Mouse (Mus musculus) mouse embryonic stem cell (cell line): Measurements from ENCODE around the gene March5.
"Not testable (repeated sequence)": the region's sequence is repeated elsewhere in the genome, so short reads cannot be mapped to it uniquely, and the experiment has no call there.

Experiments
- in situ Hi-C, 2 experiments: fragments of 300-500 bp; cut with MboI; formaldehyde crosslinking; loops; 1 replicate in 1 of 2; 3 replicates in 1 of 2; pipeline ENCODE4 v1.14.3; 2019 to 2020; ENCODE audit warnings: low sequenced_read_pairs in 2 of 2, low pct_unique_long_range_greater_than_20kb in 1 of 2, mixed read lengths in 1 of 2; ENCODE audit not compliant: unreplicated experiment in 1 of 2

The March5 gene

DNA sequence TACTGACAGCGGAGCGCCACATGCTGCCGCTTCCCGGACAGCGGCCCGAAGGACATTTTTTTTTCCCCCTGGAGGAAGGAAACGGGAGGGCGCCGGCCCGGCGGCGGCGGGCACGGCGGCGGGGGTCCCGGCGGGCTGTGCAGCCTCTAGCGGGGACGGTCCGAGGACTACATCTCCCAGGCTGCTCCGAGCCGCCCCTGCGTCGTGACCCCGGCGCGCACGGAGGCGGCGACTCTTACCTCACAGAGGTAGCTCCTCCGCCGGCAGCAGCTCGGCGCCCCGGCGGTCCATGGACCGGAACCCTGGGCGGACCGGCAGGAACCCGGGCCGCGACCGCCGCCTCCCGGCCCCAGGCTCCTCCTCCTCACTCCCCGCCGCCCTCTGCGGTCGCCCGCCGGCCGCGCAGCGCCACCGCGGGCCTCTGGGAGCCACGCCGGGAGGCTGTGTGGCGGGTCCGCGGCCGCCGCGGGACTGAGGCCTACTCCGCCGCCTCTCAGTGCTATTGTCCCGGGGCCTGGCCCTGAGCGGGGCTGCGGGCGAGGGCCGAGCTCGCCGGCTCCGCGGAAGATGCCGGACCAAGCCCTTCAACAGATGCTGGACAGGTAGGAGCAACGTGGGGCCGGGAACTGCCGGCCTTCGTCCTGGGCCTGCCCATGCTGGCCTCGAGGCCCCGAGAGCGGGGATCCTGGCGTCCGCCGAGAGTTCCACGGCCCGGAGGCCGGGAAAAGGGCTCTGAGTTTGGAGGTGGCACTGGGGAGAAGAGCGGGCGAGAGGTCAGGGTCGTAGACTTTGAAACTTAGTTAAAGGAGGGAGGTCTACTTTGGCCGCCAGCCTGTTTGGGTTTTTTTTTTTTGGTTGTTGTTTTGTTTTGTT, at the start of gene March5:
March5 (plus strand) TSS at position 241 of the 873 bp plus-strand sequence.
- in situ Hi-C loops, result no loop called here

DNA sequence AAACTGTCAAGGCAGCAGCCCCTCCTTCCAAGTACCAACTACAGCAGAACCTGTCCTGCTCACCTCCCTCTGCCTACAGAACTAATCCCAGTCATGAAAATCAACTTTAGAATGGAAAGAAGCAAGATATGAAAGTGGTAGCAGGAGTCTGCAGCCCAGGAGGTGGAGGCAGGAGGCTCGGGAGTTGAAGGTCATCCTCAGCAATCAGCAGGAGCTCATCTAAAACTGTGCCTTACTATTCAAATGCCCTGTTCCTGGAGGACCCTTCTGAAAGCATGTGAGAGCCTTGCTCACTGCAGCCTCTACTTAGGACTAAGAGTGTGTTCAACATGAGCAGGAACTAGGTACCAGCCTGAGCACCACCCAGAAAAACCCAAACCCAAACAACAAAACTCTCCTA, 35.2 kb upstream of the March5 start:
- in situ Hi-C loops, result no loop called here

DNA sequence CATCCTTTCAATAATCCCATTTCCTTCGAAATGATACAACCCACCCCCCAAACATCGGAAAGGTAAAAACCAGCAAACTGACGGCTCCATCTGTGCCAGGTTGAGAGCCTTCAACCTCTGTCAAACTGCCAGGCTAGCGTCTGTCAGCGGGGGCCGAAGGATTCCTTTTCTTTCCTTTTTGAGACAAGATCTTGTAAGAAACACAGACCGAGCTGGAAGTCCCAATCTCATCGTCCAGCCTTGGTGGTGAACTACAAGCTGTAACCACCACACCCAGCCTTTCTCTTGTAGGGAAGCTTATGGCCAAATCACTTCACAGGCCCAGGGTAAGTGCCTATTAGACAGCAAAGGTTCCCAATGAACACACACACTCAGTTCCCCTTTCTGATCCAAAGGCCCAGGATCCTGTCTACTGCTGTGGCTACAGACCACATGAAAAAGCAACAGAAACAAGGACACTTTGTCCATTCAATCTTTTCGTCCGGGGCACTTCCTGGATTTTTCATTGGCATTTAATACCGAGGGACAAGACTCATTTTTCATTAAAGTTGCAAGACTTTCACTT, 34.7 kb upstream of the March5 start:
- in situ Hi-C loops, result no loop called here

DNA sequence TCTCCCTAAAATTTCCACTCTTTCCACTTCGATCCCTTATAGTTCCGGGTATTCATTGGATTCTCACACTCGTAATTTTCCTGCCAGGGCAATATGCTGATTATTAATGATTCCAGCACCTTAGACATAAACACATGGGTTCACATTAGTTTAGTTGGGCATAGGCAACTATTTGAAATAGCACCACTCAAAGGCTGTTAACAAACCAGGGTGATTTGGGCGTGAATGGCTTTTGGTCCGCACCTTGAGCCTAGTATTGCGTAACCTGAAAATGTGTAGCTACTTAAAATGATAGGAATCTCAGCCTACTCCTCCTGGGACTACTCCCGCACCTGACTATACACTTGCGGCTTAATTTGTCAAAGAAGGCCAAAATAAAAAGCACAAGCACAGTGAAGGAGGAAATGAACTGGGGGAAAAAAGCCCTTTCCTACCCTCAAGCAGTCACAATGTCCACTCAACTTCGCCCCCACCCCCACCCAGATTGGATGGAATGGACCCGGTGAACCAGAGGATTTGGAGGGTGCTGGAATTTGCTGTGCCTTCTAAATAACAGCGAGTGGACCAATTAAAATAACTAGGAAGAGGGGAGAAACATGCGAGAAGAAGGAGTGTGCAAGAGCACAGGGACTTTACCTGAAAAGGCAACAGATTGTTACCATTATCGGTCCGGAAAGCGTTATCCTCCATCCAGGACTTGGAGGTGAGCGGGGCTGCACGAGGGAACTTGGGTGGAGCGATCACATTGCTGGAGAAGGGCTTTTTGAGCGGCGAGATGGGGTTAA, 33.8 kb upstream of the March5 start:
- in situ Hi-C loops, result no loop called here

DNA sequence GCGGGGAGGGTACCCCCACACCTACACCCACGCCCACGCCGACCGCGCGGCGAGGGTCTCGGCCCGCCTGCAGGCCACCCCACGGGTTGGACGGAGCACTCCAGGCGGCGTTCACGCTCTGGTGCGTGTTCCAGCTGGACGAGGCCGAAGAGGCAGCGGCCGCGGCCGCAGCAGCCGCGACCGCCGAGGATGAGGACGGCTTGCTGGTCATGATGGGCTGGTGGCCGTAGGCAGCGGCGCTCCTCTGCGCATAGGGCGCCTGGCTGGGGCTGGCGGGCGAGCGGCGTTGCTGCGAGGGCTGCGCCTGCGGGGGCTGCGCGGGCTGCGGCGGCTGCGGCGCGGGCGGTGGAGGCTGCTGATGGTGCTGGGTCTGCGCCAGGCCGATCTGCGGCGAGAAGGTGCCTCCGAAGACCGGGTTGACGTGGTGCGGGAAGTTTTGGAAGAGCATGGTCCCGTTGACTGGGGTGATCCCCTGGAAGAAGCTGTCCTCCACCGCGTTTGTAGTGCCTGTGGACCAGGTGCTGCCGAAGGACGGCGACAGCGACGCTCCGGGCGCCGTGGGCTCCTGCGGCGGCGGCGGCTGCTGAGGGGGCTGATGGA, 33.1 kb upstream of the March5 start:
- in situ Hi-C loops, result no loop called here

DNA sequence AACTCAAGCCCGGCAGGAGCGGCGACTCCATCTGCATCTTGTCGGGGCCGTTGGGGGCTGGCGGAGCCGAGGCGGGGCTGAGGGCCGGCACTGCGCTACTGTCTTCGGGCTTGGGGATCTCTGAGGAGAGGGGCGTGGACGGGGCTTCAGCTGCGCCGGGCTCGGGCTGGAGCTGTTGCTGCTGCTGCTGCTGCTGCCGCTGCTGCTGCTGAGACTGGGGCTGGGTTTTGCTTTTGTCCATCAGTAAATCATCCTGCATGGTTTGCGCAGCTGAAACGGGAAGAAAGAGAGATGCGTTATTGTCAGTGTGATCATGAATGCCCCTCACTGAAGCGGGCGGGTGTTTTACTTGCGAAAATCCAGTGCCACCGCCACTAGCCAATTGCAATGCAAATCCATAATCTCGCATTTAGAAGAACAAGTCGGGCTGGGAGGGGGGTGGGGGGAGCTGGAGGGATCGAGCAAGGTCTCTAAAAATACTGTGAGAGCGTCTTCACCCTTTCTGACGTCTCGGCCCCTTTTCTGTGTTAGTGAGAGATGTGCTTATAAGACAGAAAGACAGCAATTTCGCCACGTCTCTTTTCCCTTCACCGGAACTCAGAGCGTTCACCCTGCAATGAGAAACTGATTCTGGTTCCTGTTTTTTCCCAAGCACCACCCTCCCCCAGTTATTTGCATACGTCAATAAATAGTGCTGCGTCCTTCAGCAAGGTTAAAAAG, 32.5 kb upstream of the March5 start:
- in situ Hi-C loops, result no loop called here

DNA sequence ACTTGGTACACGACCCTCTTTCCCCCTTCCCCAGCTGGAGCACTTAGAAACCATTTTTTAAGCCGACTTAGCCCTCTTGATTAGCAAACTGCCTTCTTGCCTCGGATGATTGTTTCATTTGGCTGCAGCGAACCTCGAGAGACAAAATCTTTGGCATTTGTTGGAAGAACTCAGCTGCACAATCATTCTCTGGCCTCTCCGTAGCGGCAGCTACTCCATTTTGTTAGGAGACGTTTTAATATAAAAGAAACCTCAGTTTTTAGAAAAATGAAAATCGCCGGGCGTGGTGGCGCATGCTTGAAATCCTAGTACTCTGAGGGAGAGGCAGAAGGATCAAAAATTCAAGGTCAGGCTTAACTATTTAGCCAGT, 31.9 kb upstream of the March5 start:
- in situ Hi-C loops, result no loop called here

DNA sequence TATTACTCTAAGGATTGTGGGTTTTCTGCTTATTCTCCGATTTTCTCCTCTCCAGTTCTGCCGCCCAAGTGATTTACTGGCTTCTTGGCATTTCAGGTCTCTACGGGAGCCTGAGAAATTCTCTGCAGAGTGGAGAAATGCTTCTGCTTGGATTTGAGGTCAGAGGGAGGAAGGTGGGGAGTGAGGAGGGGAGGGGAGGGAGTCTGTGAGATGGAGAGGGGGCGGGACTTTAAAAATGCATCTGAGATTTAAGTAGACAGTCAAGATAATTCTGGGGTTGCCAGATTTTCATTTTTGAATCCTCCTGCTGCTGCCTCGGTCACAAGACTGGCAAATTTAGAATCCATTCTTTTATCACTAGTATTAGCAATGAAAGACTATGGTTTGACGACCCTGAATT, 31.4 kb upstream of the March5 start:
- in situ Hi-C loops, result no loop called here

DNA sequence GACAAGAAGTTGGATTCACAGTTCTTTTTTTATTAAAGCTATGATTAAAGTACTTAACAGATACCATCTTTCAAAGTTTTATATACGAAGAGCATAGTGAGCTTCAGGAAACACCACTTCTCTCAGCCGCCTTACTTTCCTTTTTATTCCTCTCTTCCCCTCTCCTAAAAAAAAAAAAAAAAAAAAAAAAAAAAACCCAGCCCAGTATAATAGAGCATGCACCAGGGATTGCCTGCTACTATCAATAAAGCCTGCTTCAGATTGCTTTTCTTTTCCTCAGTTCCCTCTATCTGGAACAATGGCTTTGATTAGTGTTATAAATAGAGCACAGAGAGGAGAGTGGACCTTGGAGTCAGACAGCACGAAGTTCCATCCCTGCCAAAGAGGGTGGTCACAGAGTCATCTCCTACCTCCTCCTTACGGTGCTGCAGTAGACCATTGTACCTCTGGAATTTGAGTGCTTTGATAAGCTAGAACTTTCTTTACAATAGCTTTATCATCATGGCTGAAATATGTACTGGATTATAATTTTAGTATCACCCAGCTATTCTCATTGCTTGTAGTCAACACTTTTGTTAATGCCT, 30.4 kb upstream of the March5 start:
- in situ Hi-C loops, result no loop called here

DNA sequence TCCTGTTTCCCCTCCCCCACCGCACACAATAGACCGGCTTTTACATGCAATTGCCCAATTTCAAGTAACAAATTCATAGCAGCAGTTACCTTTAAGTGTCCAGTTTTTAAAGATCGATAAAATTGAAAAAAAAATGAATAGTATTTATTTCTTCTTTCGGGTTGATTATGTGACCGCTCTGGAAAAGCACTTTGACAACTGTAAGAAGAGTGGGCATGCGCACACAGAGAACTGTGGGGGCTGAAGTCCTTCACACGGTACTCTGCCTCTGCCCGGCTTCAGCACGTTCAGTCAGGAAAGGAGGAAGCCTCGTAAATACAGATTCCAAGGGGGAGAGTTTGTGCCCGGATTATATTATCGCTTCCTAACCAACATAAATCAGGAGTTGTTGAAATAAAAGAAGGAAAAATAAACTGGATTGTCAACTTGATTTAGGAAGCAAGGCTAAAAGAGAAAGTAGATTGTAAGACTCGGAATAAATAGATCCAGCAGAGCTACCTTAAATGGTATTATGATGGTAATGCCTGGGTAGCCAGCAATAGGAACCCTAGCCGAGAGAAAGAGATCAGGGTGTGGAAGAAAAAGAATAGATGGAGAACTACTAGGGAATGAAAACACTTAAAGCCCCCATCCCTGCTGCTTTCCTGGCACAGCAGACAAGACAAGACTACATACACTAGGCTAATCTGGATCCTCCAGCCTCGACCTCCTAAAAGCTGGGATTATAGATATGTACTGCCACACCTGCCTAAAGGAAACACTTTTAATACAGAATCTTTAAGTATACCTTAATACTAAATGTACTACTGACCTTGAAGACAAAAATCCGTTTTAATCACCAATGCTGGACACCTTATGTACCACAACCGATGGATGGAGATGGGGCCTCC, 29.3 kb upstream of the March5 start:
- in situ Hi-C loops, result no loop called here

DNA sequence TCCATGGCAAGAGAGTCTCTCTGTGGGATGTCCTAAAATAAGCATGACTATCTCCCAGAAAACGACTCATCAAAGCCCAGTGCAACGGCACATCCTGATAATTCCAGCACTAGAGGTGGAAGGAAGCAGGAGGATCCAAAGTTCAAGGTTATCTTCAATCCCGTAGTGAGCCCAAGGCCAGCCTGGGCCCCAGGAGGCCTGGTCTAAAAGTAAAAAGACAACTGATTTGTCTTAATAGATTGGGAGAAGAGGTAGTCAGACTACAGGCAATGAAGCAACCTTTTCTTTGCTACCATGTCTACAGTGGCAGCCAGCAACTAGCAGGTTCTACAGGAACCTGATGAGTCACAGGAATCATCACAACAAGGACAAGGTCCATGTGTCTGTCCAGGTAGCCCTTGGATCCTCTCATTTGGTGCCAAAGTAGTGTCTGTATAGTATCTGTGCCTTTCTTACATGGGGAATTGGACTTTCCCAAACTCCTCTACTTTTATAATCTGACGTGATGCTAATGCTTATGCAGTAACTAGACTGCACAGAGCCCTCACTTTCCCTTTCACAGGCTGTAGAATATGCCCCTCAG, 18.9 kb upstream of the March5 start:
- in situ Hi-C loops, result no loop called here

DNA sequence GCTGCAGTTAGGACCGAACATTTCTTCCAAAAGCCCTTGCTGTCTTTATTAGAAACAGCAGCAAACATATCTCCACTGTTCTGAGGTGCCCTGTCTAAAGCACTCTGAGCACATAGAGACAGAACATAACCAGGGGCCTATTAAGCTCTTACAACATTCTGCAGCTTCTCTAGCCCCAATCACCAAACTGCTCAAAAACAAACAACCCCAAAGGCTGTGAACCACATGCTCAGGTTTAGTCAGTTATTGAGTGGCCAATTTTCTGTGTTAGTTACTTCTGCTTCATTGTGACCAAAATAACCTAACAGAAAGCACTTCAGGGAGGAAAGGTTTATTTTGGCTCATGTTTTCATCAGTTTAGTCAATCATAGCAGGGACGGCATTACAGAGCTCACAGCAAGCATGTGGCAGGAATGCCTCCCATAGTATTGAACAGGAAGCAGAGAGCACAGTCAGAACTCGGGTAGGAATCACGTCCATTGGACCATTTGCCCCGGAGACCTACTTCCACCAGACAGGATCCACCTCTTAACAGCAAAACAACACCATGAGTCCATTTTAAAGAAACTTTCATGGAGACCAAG, 14.8 kb upstream of the March5 start:
- in situ Hi-C loops, result no loop called here

DNA sequence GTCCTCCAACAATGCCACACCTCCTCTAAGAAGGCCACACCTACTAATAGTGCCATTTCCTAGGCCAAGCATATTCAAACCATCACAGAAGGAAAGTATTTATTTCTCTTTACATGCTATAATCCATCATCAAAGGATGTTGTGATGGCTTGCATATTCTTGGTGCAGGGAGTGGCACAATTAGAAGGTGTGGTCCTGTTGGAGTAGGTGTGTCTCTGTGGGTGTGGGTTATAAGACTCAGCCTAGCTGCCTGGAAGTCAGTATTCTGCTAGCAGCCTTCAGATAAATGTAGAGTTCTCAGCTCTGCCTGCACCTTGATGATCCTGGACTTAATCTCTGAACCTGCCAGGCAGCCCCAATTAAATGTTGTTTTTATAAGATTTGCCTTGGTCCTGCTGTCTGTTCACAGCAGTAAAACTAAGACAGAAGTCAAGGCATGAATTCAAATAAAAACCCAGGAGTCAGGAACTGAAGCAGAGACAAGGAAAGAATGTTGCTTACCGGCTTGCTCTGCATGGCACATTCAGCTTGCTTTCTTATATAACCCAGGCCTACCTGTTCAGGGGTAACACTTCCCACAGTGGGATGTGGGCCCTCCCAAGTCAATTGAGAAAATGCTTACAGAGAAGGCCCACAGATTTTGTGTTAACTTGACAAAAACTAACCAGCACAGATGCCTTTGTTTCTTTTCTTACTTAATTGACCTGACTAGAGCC, 9.0 kb upstream of the March5 start:
- in situ Hi-C loops, result no loop called here

DNA sequence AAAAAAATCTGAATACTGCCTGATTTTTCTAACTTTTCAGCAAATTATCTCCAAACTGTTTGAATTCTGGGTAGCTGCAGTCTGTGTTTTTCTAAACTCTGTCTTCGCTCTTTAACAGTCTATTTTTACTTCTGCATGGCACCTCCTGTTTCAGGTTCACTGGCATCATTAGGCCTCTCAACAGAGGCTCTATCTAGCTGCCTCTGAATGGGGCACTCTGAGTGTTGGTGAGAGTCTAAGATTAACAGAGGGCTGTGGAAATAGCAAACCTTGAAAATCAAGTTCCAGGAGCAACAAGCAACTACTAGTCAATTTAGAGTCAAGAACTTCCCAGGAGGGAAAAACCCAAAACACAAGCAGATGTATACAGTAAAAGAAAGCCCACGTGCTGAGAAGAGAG, 7.5 kb upstream of the March5 start:
- in situ Hi-C loops, result no loop called here

DNA sequence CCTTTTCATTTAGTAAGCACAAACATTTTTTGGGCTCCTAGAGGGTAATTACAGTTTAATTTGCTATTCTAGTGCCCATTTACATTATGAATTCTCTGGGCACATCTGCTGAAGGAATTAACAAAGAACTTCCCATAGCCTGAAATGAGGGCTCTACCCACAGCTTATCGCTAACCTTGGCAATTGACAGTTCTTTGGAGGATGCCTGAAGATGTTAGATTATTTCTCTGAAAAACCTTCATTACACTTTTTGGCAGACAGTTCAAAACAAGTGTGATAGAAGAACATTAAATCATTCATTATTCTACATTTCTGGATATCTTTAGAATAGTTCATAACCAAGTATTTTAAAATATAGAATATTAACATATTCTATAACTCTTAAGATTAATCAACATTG, 4.0 kb upstream of the March5 start:
- in situ Hi-C loops, result no loop called here

DNA sequence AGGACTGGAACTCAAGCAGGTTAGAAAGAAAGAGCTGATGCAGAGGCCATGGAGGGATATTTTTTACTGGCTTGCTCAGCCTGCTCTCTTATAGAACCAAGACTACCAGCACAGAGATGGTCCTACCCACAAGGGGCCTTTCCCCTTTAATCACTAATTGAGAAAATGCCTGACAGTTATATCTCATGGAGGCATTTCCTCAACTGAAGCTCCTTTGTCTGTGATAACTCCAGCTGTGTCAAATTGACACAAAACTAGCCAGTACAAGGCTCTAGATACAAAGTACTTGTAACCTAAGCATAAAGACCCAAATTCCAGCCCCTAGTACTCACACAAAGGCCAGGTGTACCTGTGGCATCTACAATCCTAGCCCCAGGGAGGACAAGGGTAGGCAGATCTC, 2.2 kb upstream of the March5 start:
- in situ Hi-C loops, result not testable (repeated sequence)
